Mouse (Mus musculus) ES-E14 (cell line): ENCODE data around the gene Top2a.

Experiments used
- HCFC1 ChIP-seq: IDR thresholded peaks from 2 replicates; pipeline ENCODE4 v1.6.1; 2012; ENCODE audit warnings: low read length, inconsistent platforms, borderline replicate concordance; ENCODE audit not compliant: insufficient read depth
- ZNF384 ChIP-seq: IDR thresholded peaks from 2 replicates; pipeline ENCODE4 v1.6.1; 2012; ENCODE audit warnings: low read depth, low read length, inconsistent platforms

- no peak for TF ChIP-seq ZNF384
- no peak for TF ChIP-seq HCFC1
Observed at GRCm38 (mm10) chr11:98969496-98969927, 54.5 kb downstream of the Top2a start.
